22 mouse cellular contexts compared by ENCODE assay signal in genomic region chr10:42879269-42879681, GRCm38 (mm10). TPM values are rescaled to one million over a fixed set of nuclear protein-coding genes. Genes with fewer than 3 reads are reported as not detected.
A peak's percentile ranks its signal among the peaks of the same experiment; 100 is the strongest.
DNase-seq lines count a peak whose midpoint lies in the region; ATAC-seq and TF ChIP-seq lines count a peak whose summit lies in the region.
"Had no signal": no experiment of that assay in that cellular context is flagged by ENCODE, and none has a peak within 500 bp of the region (broad histone marks: within the 10 kb centered on the region; RNA-seq: fewer than 3 reads in every experiment).

No protein-coding gene starts in this region.

- H3K4me1 ChIP-seq in forebrain, embryonic 16.5 days (replicated peaks; ENCODE audit: control insufficient read depth, insufficient read depth, low read length): no peaks in the 10 kb centered on the region
- no peaks in the 10 kb centered on the region for H3K4me1 ChIP-seq in forebrain, embryonic 14.5 days (ENCODE audit: control insufficient read depth, insufficient read depth, low read length)
- H3K4me1 ChIP-seq in kidney, embryonic 15.5 days: no peaks in the 10 kb centered on the region
- 0 out of 2 replicates have a peak, but pooled peaks cover 5% of the 10 kb centered on the region for H3K4me1 ChIP-seq in lung, embryonic 15.5 days
- H3K4me1 ChIP-seq in lung, postnatal 0 days (ENCODE audit: insufficient read depth, low read depth, low read length): no peaks in the 10 kb centered on the region
- no peaks in the 10 kb centered on the region for H3K4me1 ChIP-seq in intestine, postnatal 0 days (replicated peaks; ENCODE audit: control insufficient read depth, insufficient read depth, low read length)
- H3K4me1 ChIP-seq: embryonic facial prominence, embryonic 12.5 days; forebrain, embryonic 15.5 days; neural tube, embryonic 12.5 days had no signal

- H3K27me3 ChIP-seq in forebrain, embryonic 16.5 days (replicated peaks; ENCODE audit: control insufficient read depth, insufficient read depth, low read length): no peaks in the 10 kb centered on the region
- no peaks in the 10 kb centered on the region for H3K27me3 ChIP-seq in forebrain, embryonic 14.5 days (replicated peaks; ENCODE audit: control insufficient read depth, insufficient read depth, low read length)
- H3K27me3 ChIP-seq in kidney, embryonic 15.5 days: 0 out of 2 replicates have a peak, but pooled peaks cover 3% of the 10 kb centered on the region
- H3K27me3 ChIP-seq in lung, embryonic 15.5 days: no peaks in the 10 kb centered on the region; the same call in 1 of the 2 replicates
- H3K27me3 ChIP-seq in lung, postnatal 0 days (replicated peaks; ENCODE audit: insufficient read depth, low read length): no peaks in the 10 kb centered on the region
- H3K27me3 ChIP-seq in intestine, postnatal 0 days (replicated peaks; ENCODE audit: control insufficient read depth, insufficient read depth, low read length): no peaks in the 10 kb centered on the region
- H3K27me3 ChIP-seq: embryonic facial prominence, embryonic 12.5 days; forebrain, embryonic 15.5 days; limb, embryonic 13.5 days; neural tube, embryonic 12.5 days had no signal

- no peak overlapping the region for H3K27ac ChIP-seq in forebrain, embryonic 16.5 days (ENCODE audit: low read length)
- H3K27ac ChIP-seq in forebrain, embryonic 14.5 days (ENCODE audit: low read depth, low read length): no peak overlapping the region
- peak overlapping the region; percentile 56 for H3K27ac ChIP-seq in kidney, embryonic 15.5 days
- no peak overlapping the region for H3K27ac ChIP-seq in lung, embryonic 15.5 days
- no peak overlapping the region for H3K27ac ChIP-seq in lung, postnatal 0 days (ENCODE audit: low read length)
- no peak overlapping the region for H3K27ac ChIP-seq in intestine, postnatal 0 days (ENCODE audit: low read depth, low read length)
- H3K27ac ChIP-seq: embryonic facial prominence, embryonic 12.5 days; forebrain, embryonic 15.5 days; heart, embryonic 10.5 days; hindbrain, embryonic 14.5 days; limb, embryonic 13.5 days; liver, embryonic 14.5 days; neural tube, embryonic 12.5 days had no signal

- 76% methylated on average over 5 of the region's 5 CpGs for WGBS in forebrain, embryonic 16.5 days
- 79% methylated on average over 5 of the region's 5 CpGs for WGBS in forebrain, embryonic 14.5 days
- 54% methylated on average over 5 of the region's 5 CpGs for WGBS in kidney, embryonic 15.5 days
- 43% methylated on average over 5 of the region's 5 CpGs for WGBS in lung, embryonic 15.5 days
- WGBS in lung, postnatal 0 days: 44% methylated on average over 5 of the region's 5 CpGs
- WGBS in intestine, postnatal 0 days: 55% methylated on average over 5 of the region's 5 CpGs

- TF ChIP-seq EP300 in lung, postnatal 0 days (IDR thresholded peaks at IDR 0.05): no peak

- H3K9me3 ChIP-seq in forebrain, embryonic 16.5 days (ENCODE audit: control insufficient read depth, low read length): no peaks in the 10 kb centered on the region
- no peaks in the 10 kb centered on the region for H3K9me3 ChIP-seq in forebrain, embryonic 14.5 days (replicated peaks; ENCODE audit: control insufficient read depth, low read length)
- no peaks in the 10 kb centered on the region for H3K9me3 ChIP-seq in kidney, embryonic 15.5 days (replicated peaks)
- no peaks in the 10 kb centered on the region for H3K9me3 ChIP-seq in lung, embryonic 15.5 days
- no peaks in the 10 kb centered on the region for H3K9me3 ChIP-seq in lung, postnatal 0 days (ENCODE audit: low read length)
- H3K9me3 ChIP-seq in intestine, postnatal 0 days (ENCODE audit: control insufficient read depth): no peaks in the 10 kb centered on the region
- H3K9me3 ChIP-seq: embryonic facial prominence, embryonic 12.5 days; forebrain, embryonic 15.5 days; heart, embryonic 10.5 days; limb, embryonic 13.5 days; neural tube, embryonic 12.5 days had no signal

- H3K9ac ChIP-seq in forebrain, embryonic 16.5 days (replicated peaks; ENCODE audit: low read depth, low read length): no peak overlapping the region
- H3K9ac ChIP-seq in forebrain, embryonic 14.5 days (ENCODE audit: low read length): no peak overlapping the region
- H3K9ac ChIP-seq in kidney, embryonic 15.5 days: no peak overlapping the region
- no peak overlapping the region for H3K9ac ChIP-seq in lung, embryonic 15.5 days
- H3K9ac ChIP-seq in lung, postnatal 0 days (replicated peaks; ENCODE audit: low read depth): no peak overlapping the region
- no peak overlapping the region for H3K9ac ChIP-seq in intestine, postnatal 0 days (ENCODE audit: low read depth, low read length)
- H3K9ac ChIP-seq: embryonic facial prominence, embryonic 12.5 days; forebrain, embryonic 15.5 days; hindbrain, embryonic 14.5 days; limb, embryonic 13.5 days; liver, embryonic 14.5 days; neural tube, embryonic 12.5 days had no signal

- 0 out of 2 replicates have a peak, but pooled peaks have one; percentile 33 for ATAC-seq in forebrain, embryonic 16.5 days
- ATAC-seq in forebrain, embryonic 14.5 days: no peak
- peak; percentile 86 for ATAC-seq in kidney, embryonic 15.5 days (replicated peaks; ENCODE audit: low FRiP score)
- 0 out of 2 replicates have a peak, but pooled peaks have one; percentile 19 for ATAC-seq in lung, embryonic 15.5 days (ENCODE audit: borderline replicate concordance, extremely low read depth, low FRiP score, low TSS enrichment)
- ATAC-seq in lung, postnatal 0 days: no peak
- ATAC-seq in intestine, postnatal 0 days: 0 out of 2 replicates have a peak, but pooled peaks have one; percentile 22
- ATAC-seq: CD4-positive, CD25-positive, alpha-beta regulatory T cell, adult 4 months; forebrain, embryonic 15.5 days; Patski had no signal

- TF ChIP-seq CTCF in lung, postnatal 0 days (IDR thresholded peaks at IDR 0.05): no peak
- TF ChIP-seq CTCF in intestine, postnatal 0 days (IDR thresholded peaks at IDR 0.05; ENCODE audit: low read depth): no peak

- H3K36me3 ChIP-seq in forebrain, embryonic 16.5 days (ENCODE audit: control insufficient read depth, insufficient read depth): no peaks in the 10 kb centered on the region
- H3K36me3 ChIP-seq in forebrain, embryonic 14.5 days (ENCODE audit: control insufficient read depth, insufficient read depth, low read length): no peaks in the 10 kb centered on the region
- H3K36me3 ChIP-seq in kidney, embryonic 15.5 days: no peaks in the 10 kb centered on the region
- H3K36me3 ChIP-seq in lung, embryonic 15.5 days: no peaks in the 10 kb centered on the region
- H3K36me3 ChIP-seq in lung, postnatal 0 days (ENCODE audit: insufficient read depth, low read length): no peaks in the 10 kb centered on the region
- H3K36me3 ChIP-seq in intestine, postnatal 0 days (ENCODE audit: control insufficient read depth, insufficient read depth): no peaks in the 10 kb centered on the region
- H3K36me3 ChIP-seq: embryonic facial prominence, embryonic 12.5 days; forebrain, embryonic 15.5 days; heart, embryonic 10.5 days; limb, embryonic 13.5 days; neural tube, embryonic 12.5 days had no signal

- no peak overlapping the region for H3K4me2 ChIP-seq in forebrain, embryonic 16.5 days (ENCODE audit: low read length)
- no peak overlapping the region for H3K4me2 ChIP-seq in forebrain, embryonic 14.5 days (ENCODE audit: low read length)
- no peak overlapping the region for H3K4me2 ChIP-seq in kidney, embryonic 15.5 days
- H3K4me2 ChIP-seq in lung, embryonic 15.5 days: no peak overlapping the region
- H3K4me2 ChIP-seq in lung, postnatal 0 days (replicated peaks; ENCODE audit: low read depth, low read length): no peak overlapping the region
- H3K4me2 ChIP-seq in intestine, postnatal 0 days (replicated peaks; ENCODE audit: low read depth): no peak overlapping the region
- H3K4me2 ChIP-seq: embryonic facial prominence, embryonic 12.5 days; forebrain, embryonic 15.5 days; hindbrain, embryonic 14.5 days; limb, embryonic 13.5 days; neural tube, embryonic 12.5 days had no signal

- no peak for DNase-seq in forebrain, embryonic 14.5 days (ENCODE audit: low spot score)
- DNase-seq in kidney, postnatal 36 days: no peak
- DNase-seq in lung, postnatal 0 days (ENCODE audit: low spot score): no peak
- DNase-seq in urinary bladder, postnatal 10 days (ENCODE audit: low spot score): no peak
- DNase-seq: adrenal gland, adult 8-10 months; cerebellum, adult 9-11 months; right cerebral cortex, postnatal 14 days; spleen, adult 18-20 months had no signal

- H3K4me3 ChIP-seq in forebrain, embryonic 16.5 days (replicated peaks; ENCODE audit: low read length): no peak overlapping the region
- no peak overlapping the region for H3K4me3 ChIP-seq in forebrain, embryonic 14.5 days (ENCODE audit: low read depth, low read length)
- H3K4me3 ChIP-seq in kidney, embryonic 15.5 days (replicated peaks): no peak overlapping the region
- H3K4me3 ChIP-seq in lung, embryonic 15.5 days: no peak overlapping the region
- no peak overlapping the region for H3K4me3 ChIP-seq in lung, postnatal 0 days (ENCODE audit: low read depth, low read length)
- no peak overlapping the region for H3K4me3 ChIP-seq in intestine, postnatal 0 days (ENCODE audit: low read depth, low read length)
- H3K4me3 ChIP-seq: embryonic facial prominence, embryonic 12.5 days; erythroblast, embryonic 14.5 days; forebrain, embryonic 15.5 days; heart, embryonic 10.5 days; limb, embryonic 13.5 days; neural tube, embryonic 12.5 days had no signal

RNA-seq across cellular contexts. Expression of gene Scml4, which starts 19.1 kb away (rescaled TPM):
- 9.5 and 10.4 TPM in 2 replicates for polyA plus RNA-seq in forebrain, embryonic 16.5 days (2015; fragmentation: Nextera tagmentation; extraction: Ambion mirVana)
- polyA plus RNA-seq in forebrain, embryonic 14.5 days (2014; fragmentation: Nextera tagmentation; extraction: Ambion mirVana): 4.9 and 9.0 TPM in 2 replicates
- polyA plus RNA-seq in kidney, embryonic 15.5 days (2015; fragmentation: Nextera tagmentation; extraction: Ambion mirVana): 1.4 and 1.5 TPM in 2 replicates
- 0.38 and 0.61 TPM in 2 replicates for polyA plus RNA-seq in lung, embryonic 15.5 days (2015; fragmentation: Nextera tagmentation; extraction: Ambion mirVana)
- 0.10 and 0.13 TPM in 2 replicates for polyA plus RNA-seq in lung, postnatal 0 days (2015; fragmentation: Nextera tagmentation; extraction: Ambion mirVana)
- 13.0 and 13.7 TPM in 2 replicates for polyA plus RNA-seq in intestine, postnatal 0 days (2015; fragmentation: Nextera tagmentation; extraction: Ambion mirVana)
- polyA plus RNA-seq: erythroblast, embryonic 14.5 days had no signal

Comparison
In these comparisons a context has a peak if more than half of its experiments do, and no peak if none do; other contexts are left out.
1. ATAC-seq: peak in forebrain, embryonic 16.5 days (single experiment), kidney, embryonic 15.5 days (single experiment), lung, embryonic 15.5 days (single experiment) and intestine, postnatal 0 days (single experiment); none in forebrain, embryonic 14.5 days (single experiment) and lung, postnatal 0 days (single experiment).